Mouse (Mus musculus): Measurements from ENCODE around the gene Ap3d1. TPM values are rescaled to one million over a fixed set of nuclear protein-coding genes. Genes with fewer than 3 reads are reported as not detected.

The Ap3d1 gene
- polyA plus RNA-seq, 2 experiments, result 20.1 to 26.2 TPM

DNA sequence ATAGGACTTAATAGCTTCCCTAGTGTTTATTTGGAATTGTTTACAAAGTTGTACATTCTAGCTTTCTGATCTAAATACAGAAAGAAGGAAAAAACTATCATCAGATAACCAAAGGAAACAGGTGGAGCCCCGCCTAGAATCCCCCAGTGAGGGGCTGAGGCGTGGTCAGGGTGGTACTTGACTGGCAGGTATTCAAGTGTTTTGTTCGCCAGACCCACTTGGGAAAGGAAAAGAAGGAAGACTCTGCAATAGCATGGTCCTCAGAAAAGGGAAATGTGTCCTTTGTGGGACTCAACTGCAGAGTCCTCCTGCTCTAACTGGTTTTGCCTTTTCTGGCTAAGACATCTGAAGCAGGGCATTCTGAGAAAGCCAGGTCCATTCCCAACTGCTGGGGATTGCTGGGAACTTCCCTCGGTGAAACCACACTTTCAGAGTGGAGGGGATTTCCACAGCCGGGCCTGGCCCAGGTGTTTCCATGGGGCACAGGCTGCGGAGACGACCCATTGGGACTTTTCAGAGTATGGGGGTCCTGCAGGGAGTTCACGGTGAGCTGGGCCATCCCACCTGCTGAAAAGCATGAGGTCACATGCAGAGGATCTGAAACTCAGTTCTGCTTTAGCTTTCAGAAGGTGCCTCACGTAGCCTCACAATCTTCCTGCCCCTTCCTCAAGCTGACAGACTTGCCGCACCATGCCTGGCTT lies 46.1 kb downstream of the Ap3d1 start:
- DNase-seq (ENCODE audit: low read depth in 3 of 3, low spot score in 3 of 3), result no peak
- 36% methylated on average over 10 of the region's 10 CpGs for WGBS (ENCODE audit: insufficient replicate concordance)
- TF ChIP-seq CTCF (IDR thresholded peaks at IDR 0.05; ENCODE audit: low read depth) (no peak), EP300 (IDR thresholded peaks at IDR 0.05; ENCODE audit: low read depth) (no peak)
- H3K4me2 ChIP-seq (ENCODE audit: low read depth), result peak overlapping the region; percentile 74
- H3K27me3 ChIP-seq (ENCODE audit: control insufficient read depth, insufficient read depth, low read length), result no peaks in the 10 kb centered on the region
- no peak overlapping the region; the same call in 1 of the 2 replicates for H3K9ac ChIP-seq (replicated peaks)
- H3K9me3 ChIP-seq (ENCODE audit: control insufficient read depth, low read length), result no peaks in the 10 kb centered on the region
- H3K4me3 ChIP-seq (ENCODE audit: insufficient read depth in 1 of 2, low read depth in 2 of 2, low read length in 2 of 2), result no peak overlapping the region
- H3K36me3 ChIP-seq (replicated peaks; ENCODE audit: control insufficient read depth, insufficient read depth, low read depth), result no peaks in the 10 kb centered on the region
- peaks cover 65 to 77% of the 10 kb centered on the region in 2 experiments for H3K4me1 ChIP-seq (replicated peaks; ENCODE audit: control insufficient read depth in 2 of 2, insufficient read depth in 2 of 2, low read length in 1 of 2)
- no peak for ATAC-seq (ENCODE audit: insufficient read depth)
- peak overlapping the region; percentile 56 for H3K27ac ChIP-seq

GRCm38 (mm10) chr10:80695186-80695585 lies 46.9 kb downstream of the Ap3d1 start:
- 7% methylated on average over 2 of the region's 2 CpGs for WGBS (ENCODE audit: insufficient replicate concordance)
- H3K4me2 ChIP-seq (ENCODE audit: low read depth), result peak overlapping the region; percentile 41
- peak in 1 of 3 experiments; percentile 65 for DNase-seq (ENCODE audit: low read depth in 3 of 3, low spot score in 3 of 3)
- TF ChIP-seq EP300 (IDR thresholded peaks at IDR 0.05; ENCODE audit: low read depth) (no peak), CTCF (IDR thresholded peaks at IDR 0.05; ENCODE audit: low read depth) (no peak)
- H3K9me3 ChIP-seq (ENCODE audit: control insufficient read depth, low read length), result no peaks in the 10 kb centered on the region
- H3K9ac ChIP-seq (replicated peaks), result peak overlapping the region; percentile 47; the same call in 1 of the 2 replicates
- H3K27me3 ChIP-seq (ENCODE audit: control insufficient read depth, insufficient read depth, low read length), result no peaks in the 10 kb centered on the region
- peak; percentile 9; the same call in 1 of the 2 replicates for ATAC-seq (ENCODE audit: insufficient read depth)
- no peak overlapping the region for H3K4me3 ChIP-seq (ENCODE audit: insufficient read depth in 1 of 2, low read depth in 2 of 2, low read length in 2 of 2)
- peaks cover 4% of the 10 kb centered on the region for H3K36me3 ChIP-seq (replicated peaks; ENCODE audit: control insufficient read depth, insufficient read depth, low read depth)
- H3K4me1 ChIP-seq (replicated peaks; ENCODE audit: control insufficient read depth in 2 of 2, insufficient read depth in 2 of 2, low read length in 1 of 2), result peaks cover 57 to 70% of the 10 kb centered on the region in 2 experiments
- peak overlapping the region; percentile 55 for H3K27ac ChIP-seq

DNA sequence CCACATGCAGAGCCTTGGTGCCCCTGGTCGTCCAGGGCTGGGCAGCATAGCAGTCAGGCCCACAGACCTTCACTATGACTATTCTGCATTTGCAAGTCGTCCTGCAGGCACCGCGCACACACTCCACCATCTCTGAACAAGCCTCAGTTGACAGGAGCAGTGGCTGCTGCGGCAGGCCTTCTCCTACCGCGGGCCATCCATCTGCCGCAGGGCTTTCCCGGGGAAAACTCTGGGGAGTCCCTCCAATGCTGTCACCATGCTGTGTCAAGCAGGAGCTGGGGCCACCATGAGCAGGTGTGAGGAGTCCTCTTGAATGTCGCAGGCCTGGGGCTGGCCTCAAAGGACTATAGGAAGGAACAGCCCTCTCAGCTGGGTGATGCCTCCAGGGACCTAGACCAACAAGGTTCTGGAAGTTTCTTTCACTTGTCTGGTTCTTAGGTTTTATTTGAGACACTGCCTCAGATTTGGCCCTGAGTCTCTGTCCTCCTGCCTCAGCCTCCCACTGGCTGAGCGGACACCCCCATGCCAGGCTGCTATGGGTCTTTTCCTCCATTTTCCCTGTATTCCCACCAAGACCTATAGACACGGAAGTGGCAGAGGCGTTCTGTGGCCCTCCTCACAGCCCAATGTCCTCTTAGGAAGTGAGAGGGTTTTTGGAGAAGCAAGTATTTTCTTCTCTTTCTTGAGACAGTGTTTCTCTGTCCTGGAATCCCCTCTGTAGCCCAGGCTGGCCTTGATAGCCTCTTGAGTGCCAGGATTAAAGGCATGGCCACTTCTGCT lies 47.7 kb downstream of the Ap3d1 start:
- DNase-seq (ENCODE audit: low read depth in 3 of 3, low spot score in 3 of 3) (no peak), ATAC-seq (ENCODE audit: insufficient read depth) (no peak)
- Histone ChIP-seq H3K4me2 (ENCODE audit: low read depth) (no peak overlapping the region), H3K4me1 (replicated peaks; ENCODE audit: control insufficient read depth in 2 of 2, insufficient read depth in 2 of 2, low read length in 1 of 2) (peaks cover 49 to 64% of the 10 kb centered on the region in 2 experiments), H3K4me3 (ENCODE audit: insufficient read depth in 1 of 2, low read depth in 2 of 2, low read length in 2 of 2) (no peak overlapping the region), H3K27ac (peak overlapping the region; percentile 55), H3K27me3 (ENCODE audit: control insufficient read depth, insufficient read depth, low read length) (no peaks in the 10 kb centered on the region), H3K9me3 (ENCODE audit: control insufficient read depth, low read length) (no peaks in the 10 kb centered on the region), H3K36me3 (replicated peaks; ENCODE audit: control insufficient read depth, insufficient read depth, low read depth) (peaks cover 11% of the 10 kb centered on the region), H3K9ac (replicated peaks) (no peak overlapping the region)
- no peak for TF ChIP-seq CTCF (IDR thresholded peaks at IDR 0.05; ENCODE audit: low read depth)
- TF ChIP-seq EP300 (IDR thresholded peaks at IDR 0.05; ENCODE audit: low read depth), result no peak
- WGBS (ENCODE audit: insufficient replicate concordance), result 85% methylated on average over 13 of the region's 13 CpGs

DNA sequence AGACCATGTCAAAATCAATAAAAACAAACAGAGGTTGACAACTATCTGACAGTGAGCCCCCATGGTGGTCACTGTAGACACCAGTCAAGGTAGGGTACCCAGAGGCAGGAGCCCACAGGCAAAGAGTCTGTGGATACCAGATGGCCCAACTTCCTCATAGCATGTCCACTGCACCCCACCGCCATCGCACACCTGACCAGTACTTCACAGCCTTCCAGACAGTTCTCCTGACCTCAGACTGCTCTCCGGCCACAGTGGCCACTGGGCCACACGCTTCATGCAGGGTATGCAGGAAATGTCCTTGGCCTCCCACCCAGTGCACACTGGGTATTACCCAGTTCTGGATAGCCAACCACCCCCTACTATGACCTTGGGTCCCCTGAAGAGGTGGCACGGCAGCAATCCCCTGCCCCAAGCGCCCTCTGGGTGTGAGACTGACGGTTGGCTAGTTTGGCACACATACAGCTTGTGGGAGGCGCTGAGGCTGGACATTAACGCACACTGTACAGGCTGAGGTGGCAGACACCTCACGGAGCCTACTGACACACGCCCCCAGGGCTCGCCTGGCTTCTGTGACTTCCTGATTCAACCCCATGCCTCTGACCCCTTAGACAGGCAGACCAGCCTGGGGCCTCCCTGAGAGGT lies 48.5 kb downstream of the Ap3d1 start:
- no peaks in the 10 kb centered on the region for H3K9me3 ChIP-seq (ENCODE audit: control insufficient read depth, low read length)
- no peak overlapping the region for H3K4me3 ChIP-seq (ENCODE audit: insufficient read depth in 1 of 2, low read depth in 2 of 2, low read length in 2 of 2)
- ATAC-seq (ENCODE audit: insufficient read depth) (no peak), DNase-seq (ENCODE audit: low read depth in 3 of 3, low spot score in 3 of 3) (no peak)
- TF ChIP-seq EP300 (IDR thresholded peaks at IDR 0.05; ENCODE audit: low read depth) (no peak), CTCF (IDR thresholded peaks at IDR 0.05; ENCODE audit: low read depth) (no peak)
- WGBS (ENCODE audit: insufficient replicate concordance), result 74% methylated on average over 12 of the region's 12 CpGs
- H3K27ac ChIP-seq, result no peak overlapping the region
- no peak overlapping the region for H3K9ac ChIP-seq (replicated peaks)
- H3K27me3 ChIP-seq (ENCODE audit: control insufficient read depth, insufficient read depth, low read length), result no peaks in the 10 kb centered on the region
- peaks cover 14% of the 10 kb centered on the region for H3K36me3 ChIP-seq (replicated peaks; ENCODE audit: control insufficient read depth, insufficient read depth, low read depth)
- peaks cover 42 to 58% of the 10 kb centered on the region in 2 experiments for H3K4me1 ChIP-seq (replicated peaks; ENCODE audit: control insufficient read depth in 2 of 2, insufficient read depth in 2 of 2, low read length in 1 of 2)
- no peak overlapping the region for H3K4me2 ChIP-seq (ENCODE audit: low read depth)
